Mouse (Mus musculus) small intestine, adult 2 months (tissue): ENCODE results near the gene Sptbn4. TPM values are rescaled to one million over a fixed set of nuclear protein-coding genes. Genes with fewer than 3 reads are reported as not detected.

Source experiments
- H3K27ac ChIP-seq: fragments of 200-500 bp; 2 replicates; pipeline ENCODE4 v1.5.1; 2012; ENCODE audit warnings: low read depth, low read length, control low read depth, inconsistent platforms; ENCODE audit not compliant: insufficient read depth
- H3K27me3 ChIP-seq: fragments of 200-500 bp; 2 replicates; pipeline ENCODE4 v1.6.1; 2012; ENCODE audit warnings: mild to moderate bottlenecking, moderate library complexity, low read length, inconsistent platforms; ENCODE audit not compliant: control insufficient read depth, insufficient read depth
- H3K36me3 ChIP-seq: fragments of 200-500 bp; 2 replicates; pipeline ENCODE4 v1.6.1; 2012; ENCODE audit warnings: mild to moderate bottlenecking, low read length, control low read depth, inconsistent platforms; ENCODE audit not compliant: control insufficient read depth, insufficient read depth
- H3K4me1 ChIP-seq: fragments of 200-500 bp; 2 replicates; pipeline ENCODE4 v1.6.1; 2012; ENCODE audit warnings: low read length, inconsistent platforms, mixed read lengths; ENCODE audit not compliant: control insufficient read depth, insufficient read depth, insufficient read length
- H3K4me3 ChIP-seq: fragments of 200-500 bp; 2 replicates; pipeline ENCODE4 v1.5.1; 2012; ENCODE audit warnings: low read depth, mild to moderate bottlenecking, control low read depth, inconsistent platforms, low read length, moderate library complexity
- CTCF ChIP-seq: fragments of 200-500 bp; IDR thresholded peaks from 2 replicates; pipeline ENCODE4 v1.5.1; 2012; ENCODE audit warnings: low read depth, mild to moderate bottlenecking, control low read depth, inconsistent platforms, low read length, moderate library complexity, mixed read lengths; ENCODE audit not compliant: insufficient replicate concordance, insufficient read length; ENCODE audit errors: extremely low read depth
- POLR2A ChIP-seq: fragments of 200-500 bp; IDR thresholded peaks from 2 replicates; pipeline ENCODE4 v1.6.1; 2012; ENCODE audit warnings: low read depth, mild to moderate bottlenecking, control low read depth, inconsistent platforms, low read length, moderate library complexity
- WGBS: fragments of 180-500 bp; shearing (Covaris S2); methylation state at CpG from one replicate; pipeline ENCODE4 v1.1.7; 2018; 5-methylcytosine and 5-hydroxymethylcytosine counted together
- polyA plus RNA-seq: library from polyadenylated mRNA; depleted of rRNA; stranded (reverse); fragments of >200 nt; gene quantifications from 2 replicates; pipeline ENCODE4 v1.2.3, GENCODE M21; 2012

Sptbn4 gene
- polyA plus RNA-seq, 1 experiment = 0.19 TPM

DNA sequence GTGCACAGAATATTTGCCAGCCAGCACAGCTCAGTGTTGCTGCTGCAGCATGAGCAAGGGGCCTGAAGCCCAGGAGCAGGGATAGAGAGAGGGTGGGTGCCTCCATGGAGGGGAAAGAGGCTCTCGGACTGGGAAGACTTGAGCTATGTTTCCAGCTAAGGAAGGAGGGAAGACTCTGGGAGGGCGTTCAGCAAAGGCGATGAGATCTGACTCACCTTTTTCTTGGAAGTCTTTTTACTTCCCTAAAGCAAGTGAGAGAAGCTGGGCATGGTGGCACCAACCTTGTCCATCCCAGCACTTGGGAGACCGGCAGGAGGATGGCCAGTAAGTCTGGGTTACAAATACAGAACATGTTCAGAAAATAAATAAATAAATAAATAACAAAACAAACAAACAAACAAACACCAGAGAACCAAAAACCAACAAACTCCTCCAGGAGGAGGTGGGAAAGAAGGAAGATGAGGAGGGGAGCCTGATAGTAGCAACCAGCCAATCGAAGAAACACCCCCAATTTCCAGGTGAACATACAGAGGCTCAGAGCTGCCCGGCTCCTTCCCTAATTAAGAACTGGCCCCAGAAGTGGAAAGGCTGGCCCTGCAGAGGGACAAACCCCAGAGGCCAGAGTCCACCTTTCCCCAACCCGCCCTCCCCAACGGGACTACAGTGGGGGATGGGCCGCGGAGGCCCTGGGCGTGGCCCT, 33.6 kb upstream of the Sptbn4 start:
- Histone ChIP-seq H3K4me3 (peak overlapping the region; percentile 72), H3K27ac (peak overlapping the region; percentile 97), H3K36me3 (peaks cover 9% of the 10 kb centered on the region), H3K4me1 (peaks cover 19% of the 10 kb centered on the region), H3K27me3 (no peaks in the 10 kb centered on the region)
- TF ChIP-seq POLR2A (peak; percentile 81; the same call in 1 of the 2 replicates), CTCF (no peak)
- WGBS = 6% methylated on average over 11 of the region's 11 CpGs

DNA sequence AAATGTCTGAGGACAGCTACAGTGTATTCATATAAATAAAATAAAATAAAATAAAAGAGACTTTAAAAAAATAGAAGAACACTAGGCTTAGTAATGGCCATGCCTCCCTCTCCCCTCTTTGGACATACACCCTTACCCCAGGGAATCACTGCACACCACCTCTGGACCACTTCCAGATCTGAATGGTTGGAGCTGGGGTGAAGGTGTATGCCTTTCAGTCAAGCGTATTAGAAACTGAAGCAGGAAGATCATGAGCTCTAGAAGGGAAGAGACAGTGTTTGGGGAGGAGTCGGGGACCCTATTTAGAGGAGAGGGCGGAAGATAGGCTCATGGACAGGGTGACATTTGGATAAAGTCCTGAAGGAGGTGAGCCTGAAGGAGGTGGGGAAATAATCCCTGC, 33.0 kb upstream of the Sptbn4 start:
- TF ChIP-seq CTCF (no peak), POLR2A (no peak)
- no peaks in the 10 kb centered on the region for H3K27me3 ChIP-seq
- peak overlapping the region; percentile 97 for H3K27ac ChIP-seq
- peak overlapping the region; percentile 72 for H3K4me3 ChIP-seq
- 23% methylated on average over 3 of the region's 3 CpGs for WGBS
- H3K4me1 ChIP-seq = peaks cover 20% of the 10 kb centered on the region
- H3K36me3 ChIP-seq = peaks cover 9% of the 10 kb centered on the region

DNA sequence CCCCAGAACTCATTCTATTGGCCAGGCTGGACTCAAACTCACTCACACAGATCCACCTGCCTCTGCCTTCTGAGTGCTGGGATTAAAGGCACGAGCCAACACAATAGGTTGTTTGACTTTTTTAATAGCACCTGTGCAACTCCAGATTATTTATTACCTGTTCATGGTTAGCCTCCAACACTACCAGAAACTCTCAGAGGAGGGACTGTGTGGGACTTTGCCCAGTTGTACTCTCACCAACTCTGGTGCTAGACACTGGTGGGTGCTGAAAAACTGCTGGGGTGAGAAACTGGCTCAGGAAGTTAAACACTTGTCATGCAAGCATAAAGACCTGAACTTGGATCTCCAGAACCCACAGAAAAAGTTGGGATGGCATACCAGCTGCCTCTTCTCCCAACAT, 32.3 kb upstream of the Sptbn4 start:
- peak overlapping the region; percentile 67 for H3K27ac ChIP-seq

DNA sequence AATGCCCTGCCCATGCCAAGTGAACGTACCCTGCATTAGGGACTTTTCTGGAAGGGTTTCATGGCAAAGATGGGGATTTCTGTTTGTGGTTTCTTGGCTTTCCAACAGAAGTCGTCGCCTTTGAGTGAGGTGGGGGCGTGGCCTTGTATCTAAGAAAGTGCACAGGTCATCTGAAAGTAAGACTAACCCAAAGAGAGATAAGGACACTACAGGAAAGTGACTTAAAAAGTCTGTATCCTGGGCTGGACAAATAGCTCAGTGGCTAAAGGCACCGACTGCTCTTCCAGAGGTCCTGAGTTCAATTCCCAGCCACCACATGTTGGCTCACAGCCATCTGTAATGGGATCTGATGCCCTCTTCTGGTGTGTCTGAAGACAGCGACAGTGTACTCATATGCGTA, 31.1 kb upstream of the Sptbn4 start:
- H3K27me3 ChIP-seq = no peaks in the 10 kb centered on the region
- 44% methylated on average over 7 of the region's 7 CpGs for WGBS
- H3K36me3 ChIP-seq = peaks cover 9% of the 10 kb centered on the region
- H3K27ac ChIP-seq = peak overlapping the region; percentile 27; the same call in 1 of the 2 replicates
- TF ChIP-seq CTCF (no peak; the same call in 1 of the 2 replicates), POLR2A (no peak)
- no peak overlapping the region for H3K4me3 ChIP-seq
- H3K4me1 ChIP-seq = peaks cover 21% of the 10 kb centered on the region

More for the DNA sequence above, 32.3 kb upstream of the Sptbn4 start:
- WGBS = 16% methylated on average over 1 of the region's 1 CpGs
- H3K4me1 ChIP-seq = peaks cover 21% of the 10 kb centered on the region
- H3K27me3 ChIP-seq = no peaks in the 10 kb centered on the region
- peak overlapping the region; percentile 37 for H3K4me3 ChIP-seq
- no peak for TF ChIP-seq CTCF
- TF ChIP-seq POLR2A = no peak
- peaks cover 9% of the 10 kb centered on the region for H3K36me3 ChIP-seq

DNA sequence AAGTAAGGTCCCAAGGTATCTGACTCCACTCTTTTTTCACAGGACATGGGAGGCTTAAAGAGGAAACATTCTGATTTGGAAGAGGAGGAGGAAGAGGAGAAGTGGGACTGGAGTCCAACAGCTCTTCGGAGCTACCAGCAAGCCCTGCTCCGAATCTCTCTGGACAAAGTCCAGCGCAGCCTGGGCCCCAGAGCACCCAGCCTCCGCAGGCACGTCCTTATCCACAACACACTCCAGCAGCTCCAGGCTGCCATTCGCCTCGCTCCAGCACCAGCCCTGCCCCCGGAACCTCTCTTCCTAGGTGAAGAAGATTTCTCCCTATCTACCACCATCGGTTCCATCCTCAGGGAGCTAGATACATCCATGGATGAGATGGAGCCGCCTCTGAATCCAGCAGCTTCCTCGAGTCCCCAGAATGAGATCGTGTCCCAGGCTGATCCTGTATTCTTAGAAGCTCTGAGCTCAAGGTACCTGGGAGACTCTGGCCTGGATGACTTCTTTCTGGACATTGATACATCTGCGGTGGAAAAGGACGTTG, 28.7 kb upstream of the Sptbn4 start:
- WGBS = 38% methylated on average over 14 of the region's 14 CpGs
- H3K27ac ChIP-seq = peak overlapping the region; percentile 75

DNA sequence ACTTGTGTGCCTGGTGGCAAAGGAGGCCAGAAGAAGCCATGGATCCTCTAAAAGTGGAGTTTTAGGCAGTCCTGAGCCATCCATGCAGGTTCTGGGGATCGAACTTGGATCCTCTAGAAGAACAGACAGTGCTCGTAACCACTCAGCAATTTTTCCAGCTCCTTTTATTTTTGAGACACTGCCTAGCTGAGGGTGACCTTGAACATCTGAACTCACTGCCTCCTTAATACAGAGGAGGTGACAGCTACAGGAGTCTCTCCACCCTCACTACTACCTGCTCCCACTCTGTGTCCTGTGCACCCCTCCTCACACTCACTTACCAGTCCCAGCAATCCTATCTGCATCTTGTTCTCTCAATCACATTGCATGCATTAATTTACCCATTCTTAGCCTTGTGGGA, 28.1 kb upstream of the Sptbn4 start:
- Histone ChIP-seq H3K27me3 (no peaks in the 10 kb centered on the region), H3K4me3 (no peak overlapping the region), H3K27ac (peak overlapping the region; percentile 75), H3K36me3 (peaks cover 9% of the 10 kb centered on the region), H3K4me1 (peaks cover 23% of the 10 kb centered on the region)
- 73% methylated on average over 2 of the region's 2 CpGs for WGBS
- TF ChIP-seq CTCF = no peak
- no peak for TF ChIP-seq POLR2A

More for the DNA sequence above, 28.7 kb upstream of the Sptbn4 start:
- Histone ChIP-seq H3K27me3 (no peaks in the 10 kb centered on the region), H3K4me1 (peaks cover 23% of the 10 kb centered on the region), H3K36me3 (peaks cover 9% of the 10 kb centered on the region), H3K4me3 (peak overlapping the region; percentile 21; the same call in 1 of the 2 replicates)
- TF ChIP-seq CTCF (no peak), POLR2A (no peak)

DNA sequence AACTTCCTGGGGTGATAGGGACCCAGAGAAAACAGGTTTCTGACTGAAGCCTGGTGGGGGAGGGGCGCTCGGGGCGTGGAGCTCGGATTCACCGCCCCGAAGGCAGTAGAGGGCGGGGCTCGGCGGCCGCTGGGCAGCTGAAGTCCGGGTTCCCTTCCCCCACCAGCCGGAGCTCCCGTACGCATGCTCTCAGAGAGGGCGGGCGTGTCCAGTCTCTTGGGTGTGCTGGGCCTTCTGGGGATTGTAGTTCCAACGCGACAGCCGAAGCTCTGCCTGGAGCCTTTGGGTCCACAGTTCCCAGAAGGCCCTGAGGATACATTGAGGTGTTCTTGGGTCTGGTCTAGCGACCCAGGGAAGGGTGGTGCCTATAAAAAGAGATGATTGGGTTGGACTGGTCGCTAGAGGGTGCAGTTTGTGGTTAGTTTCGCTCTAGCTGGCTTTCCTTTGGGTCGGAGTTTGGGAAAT, 27.0 kb upstream of the Sptbn4 start:
- WGBS = 1% methylated on average over 23 of the region's 23 CpGs
- H3K27ac ChIP-seq = peak overlapping the region; percentile 86

More for the DNA sequence above, 27.0 kb upstream of the Sptbn4 start:
- TF ChIP-seq POLR2A (0 out of 2 replicates have a peak, but pooled peaks have one; percentile 40), CTCF (peak; percentile 59; the same call in 1 of the 2 replicates)
- Histone ChIP-seq H3K4me1 (peaks cover 21% of the 10 kb centered on the region), H3K27me3 (no peaks in the 10 kb centered on the region), H3K36me3 (peaks cover 9% of the 10 kb centered on the region), H3K4me3 (peak overlapping the region; percentile 76)
